Mouse (Mus musculus) myocyte (in vitro differentiated cells): Measurements from ENCODE around the gene Irf5.
"Not testable (repeated sequence)": the region's sequence is repeated elsewhere in the genome, so short reads cannot be mapped to it uniquely, and the experiment has no call there.

Experiments used
- MYOD1 ChIP-seq, 3 experiments: IDR thresholded peaks; one replicate each; pipeline ENCODE4 v1.6.1; 2011; ENCODE audit warnings: control low read depth in 2 of 3, low read depth in 2 of 3, mild to moderate bottlenecking in 2 of 3, moderate library complexity in 1 of 3; ENCODE audit not compliant: insufficient read length in 2 of 3, control insufficient read depth in 1 of 3
- POLR2AphosphoS2 ChIP-seq: IDR thresholded peaks from one replicate; pipeline ENCODE4 v1.6.1; 2011; ENCODE audit warnings: low read depth, control low read depth; ENCODE audit not compliant: insufficient read length

GRCm38 (mm10) chr6:29576388-29576787 is 50.0 kb downstream of the Irf5 start:
- TF ChIP-seq POLR2AphosphoS2; MYOD1 (IDR thresholded peaks at IDR 0.05; ENCODE audit: control insufficient read depth in 1 of 3, insufficient read length in 2 of 3, low read depth in 2 of 3): not testable (repeated sequence)
